Mouse (Mus musculus) layer of hippocampus, adult 9-11 months (tissue): Measurements from ENCODE around the gene Nap1l5.
"Not testable (repeated sequence)": the region's sequence is repeated elsewhere in the genome, so short reads cannot be mapped to it uniquely, and the experiment has no call there.

ENCODE experiments used
- DNase-seq: peaks from one replicate; pipeline ENCODE4 v3.0.0; 2022

The Nap1l5 gene

DNA sequence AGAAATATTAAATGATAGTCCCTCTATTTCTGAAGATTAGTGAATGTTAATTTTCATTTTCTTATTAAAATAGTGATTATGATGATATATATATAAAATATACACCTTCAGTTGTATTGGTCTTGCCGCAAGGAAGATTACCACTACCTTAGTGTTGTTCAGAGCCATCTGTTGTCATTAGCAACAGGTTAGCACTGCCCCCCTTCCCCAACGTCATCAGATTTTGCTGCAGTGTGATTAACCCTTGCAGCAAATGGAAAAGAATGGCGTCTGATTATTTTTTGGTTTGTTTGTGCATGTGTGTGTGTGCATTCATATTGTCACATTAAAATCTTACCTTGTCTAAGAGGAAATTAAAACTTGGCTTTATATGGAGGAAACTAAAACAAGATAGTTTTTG lies 2.3 kb downstream of the Nap1l5 start:
- DNase-seq = no peak

DNA sequence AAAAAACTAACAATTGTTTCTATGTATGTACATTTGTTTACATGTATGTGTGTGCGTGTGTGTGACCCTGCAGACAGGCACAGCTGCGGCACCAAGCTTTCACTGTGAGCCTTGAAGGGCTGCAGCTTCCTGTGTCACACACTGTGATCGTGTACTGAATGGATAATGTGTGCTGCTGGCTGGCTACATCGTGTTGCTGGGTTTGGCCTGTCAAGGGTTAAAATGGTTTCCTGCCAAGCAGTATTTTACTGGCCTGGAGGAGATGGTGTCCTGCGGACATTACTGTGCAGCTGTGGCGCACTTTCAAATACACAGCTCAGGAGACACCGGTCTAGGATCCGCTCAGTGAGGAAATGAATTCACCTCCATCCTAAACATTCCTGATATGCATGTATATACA lies 3.7 kb downstream of the Nap1l5 start:
- peak; percentile 63 for DNase-seq

DNA sequence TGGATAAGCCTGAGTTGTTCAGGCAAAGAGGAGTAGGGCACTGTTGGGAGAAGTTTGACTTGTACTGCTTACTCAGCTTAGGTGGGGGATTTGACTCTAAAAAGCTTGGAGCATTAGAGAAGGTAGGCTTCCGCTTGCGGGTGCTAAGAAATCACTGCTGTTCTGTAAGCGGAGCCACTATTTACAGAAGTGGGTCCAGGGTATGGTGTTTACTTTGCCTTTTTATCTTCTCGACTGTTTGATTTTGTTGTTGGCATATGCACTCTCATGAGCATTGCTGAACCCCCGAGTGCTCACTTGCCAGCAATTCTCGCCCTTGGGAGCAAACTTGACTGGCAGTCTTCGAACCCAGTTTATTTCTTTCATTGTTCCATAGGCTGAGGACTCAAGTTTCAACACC lies 6.3 kb downstream of the Nap1l5 start:
- DNase-seq = no peak

DNA sequence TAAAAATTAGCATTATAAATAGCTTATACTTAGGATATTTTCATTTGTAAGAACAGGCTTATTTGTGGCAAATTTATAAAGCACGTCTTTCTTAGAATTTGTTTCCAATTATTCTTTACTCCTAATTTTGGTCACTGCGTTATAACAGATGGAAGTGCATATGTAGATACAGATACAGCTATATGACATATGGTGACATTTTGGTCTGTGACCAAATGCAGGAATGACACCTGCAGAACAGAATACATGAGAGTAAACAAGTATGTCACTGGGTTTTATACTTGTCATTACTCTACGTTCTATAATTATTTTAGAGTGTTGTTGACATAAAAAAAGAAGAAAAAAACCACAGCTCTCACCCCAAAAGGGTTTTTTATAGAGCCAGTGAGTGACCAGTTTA lies 7.8 kb downstream of the Nap1l5 start:
- no peak for DNase-seq

DNA sequence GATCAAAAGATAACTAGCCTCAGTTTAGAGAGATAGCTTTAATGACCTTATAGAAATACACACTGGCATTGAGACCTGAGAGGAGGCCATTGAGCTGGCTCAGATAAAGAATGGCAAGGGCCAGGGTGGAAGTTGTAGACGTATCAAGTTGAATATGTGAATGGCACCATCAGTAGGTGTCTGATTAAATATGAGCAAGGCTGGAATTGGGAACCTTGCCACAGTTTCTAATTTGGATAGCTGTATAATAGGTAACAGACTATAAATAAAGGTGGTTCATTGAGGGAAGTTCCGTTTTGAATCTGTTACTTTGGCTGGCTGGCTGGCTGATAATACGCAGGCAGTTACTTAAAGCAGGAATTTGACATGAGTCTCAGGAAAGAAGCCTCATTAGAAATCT lies 10.2 kb downstream of the Nap1l5 start:
- DNase-seq = no peak

DNA sequence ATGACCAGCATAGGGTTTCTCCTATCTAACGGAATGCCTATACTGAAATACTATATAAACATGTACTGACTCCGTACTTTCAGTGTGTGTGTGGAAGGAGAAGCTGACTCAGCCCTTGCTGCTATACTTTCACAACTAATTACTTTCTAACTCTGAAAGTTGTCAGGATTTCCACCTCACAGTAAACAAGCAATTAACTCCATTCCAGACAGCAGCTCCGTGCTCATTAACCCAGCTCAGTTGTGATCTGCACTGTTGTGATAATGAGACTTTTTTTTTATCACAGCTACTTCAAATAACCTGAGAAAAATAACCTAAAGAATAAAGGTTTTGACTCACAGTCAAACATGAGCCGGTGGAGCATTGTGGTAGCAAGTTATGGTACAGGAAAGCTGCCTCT lies 11.9 kb downstream of the Nap1l5 start:
- DNase-seq = no peak

DNA sequence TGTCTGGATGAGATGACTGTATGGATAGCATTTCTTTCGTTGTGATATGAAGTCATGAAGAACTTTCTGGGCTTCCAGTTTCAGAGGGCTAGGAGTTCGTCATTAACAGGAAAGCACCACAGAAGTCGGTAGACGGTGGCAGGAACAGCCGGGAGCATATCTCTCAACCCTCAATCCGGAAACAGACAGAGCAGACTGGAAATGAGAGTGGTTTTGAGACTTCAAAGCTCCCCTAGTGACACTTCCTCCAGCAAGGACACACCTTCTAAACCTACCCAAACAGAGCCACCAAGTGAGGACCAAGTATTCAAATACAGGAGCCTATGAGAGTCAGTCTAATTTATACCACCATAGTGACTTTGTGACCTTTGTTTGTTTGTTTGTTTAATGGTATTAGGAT lies 13.6 kb downstream of the Nap1l5 start:
- DNase-seq = no peak

DNA sequence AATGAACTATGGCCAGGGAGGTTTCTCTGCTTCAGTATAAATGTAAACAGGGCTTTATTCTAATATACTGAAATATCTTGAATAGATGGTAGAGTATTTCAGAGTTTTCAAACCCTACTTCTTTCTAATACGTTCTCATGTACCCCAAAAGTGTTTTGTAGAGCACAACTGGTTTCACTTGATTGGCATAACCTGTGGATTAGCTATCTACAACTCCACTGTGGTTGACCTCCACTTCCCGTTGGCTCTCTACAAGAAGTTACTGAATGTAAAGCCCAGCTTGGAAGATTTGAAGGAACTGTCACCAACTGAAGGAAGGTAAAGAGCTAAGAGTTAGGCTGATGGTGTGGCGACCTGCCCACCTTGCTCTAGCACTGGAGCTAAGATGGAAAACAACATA lies 17.0 kb downstream of the Nap1l5 start:
- no peak for DNase-seq

DNA sequence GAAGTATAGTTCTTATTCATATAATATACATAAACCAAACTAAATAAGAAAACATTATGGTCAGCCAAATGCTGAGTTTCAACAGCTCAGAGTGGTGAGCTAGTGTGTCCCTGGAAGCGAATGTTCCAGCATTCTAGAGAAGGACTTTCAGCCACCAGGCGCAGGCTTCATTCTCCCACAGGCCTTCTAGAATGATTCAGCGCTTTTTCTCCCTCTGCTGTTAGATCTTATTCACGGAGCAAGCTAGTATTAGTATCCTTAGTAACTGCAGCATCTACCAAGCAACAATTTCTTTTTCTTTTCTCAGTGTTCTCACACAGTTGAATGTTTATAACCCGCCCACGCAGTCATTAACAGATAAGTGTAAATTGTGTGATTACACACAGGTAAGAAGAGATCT lies 24.6 kb downstream of the Nap1l5 start:
- no peak for DNase-seq

DNA sequence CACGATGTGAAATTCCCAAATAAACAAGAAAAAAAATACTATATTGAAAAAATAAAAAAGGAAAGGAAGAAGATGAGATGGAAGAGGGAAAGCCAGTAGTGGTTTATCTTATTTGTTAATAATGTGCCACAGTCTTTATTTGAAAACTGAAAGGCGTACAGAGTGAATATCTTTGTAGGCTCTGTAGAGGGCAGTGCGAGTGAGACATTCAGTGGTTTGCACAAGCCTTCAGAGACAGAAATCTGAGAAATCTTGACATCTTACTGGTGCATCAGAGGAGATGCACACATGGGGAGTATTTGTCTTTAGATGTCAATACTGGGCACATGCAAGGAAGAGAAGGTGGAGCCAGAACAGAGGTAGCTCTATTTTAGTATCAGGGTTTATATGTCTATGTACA lies 25.5 kb downstream of the Nap1l5 start:
- no peak for DNase-seq

DNA sequence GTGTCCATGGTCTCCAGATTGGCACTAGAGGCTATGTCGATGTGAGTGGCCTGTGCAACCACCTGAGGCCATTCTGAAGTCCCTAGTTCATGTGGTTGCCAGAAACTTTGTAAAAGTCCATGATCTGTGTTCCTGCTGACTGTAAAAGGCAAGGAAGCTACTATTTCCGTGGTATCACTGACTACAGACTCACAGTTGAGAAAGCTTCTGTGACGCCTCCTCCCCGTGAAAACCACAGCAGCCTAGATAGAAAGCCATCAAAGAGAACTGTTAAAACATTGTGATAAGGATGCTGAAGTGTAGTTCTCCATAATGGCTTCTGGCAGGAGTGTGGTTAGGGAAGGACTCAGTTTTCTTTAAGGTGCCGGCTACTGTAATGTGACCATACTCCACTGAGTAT lies 26.0 kb downstream of the Nap1l5 start:
- DNase-seq = no peak

DNA sequence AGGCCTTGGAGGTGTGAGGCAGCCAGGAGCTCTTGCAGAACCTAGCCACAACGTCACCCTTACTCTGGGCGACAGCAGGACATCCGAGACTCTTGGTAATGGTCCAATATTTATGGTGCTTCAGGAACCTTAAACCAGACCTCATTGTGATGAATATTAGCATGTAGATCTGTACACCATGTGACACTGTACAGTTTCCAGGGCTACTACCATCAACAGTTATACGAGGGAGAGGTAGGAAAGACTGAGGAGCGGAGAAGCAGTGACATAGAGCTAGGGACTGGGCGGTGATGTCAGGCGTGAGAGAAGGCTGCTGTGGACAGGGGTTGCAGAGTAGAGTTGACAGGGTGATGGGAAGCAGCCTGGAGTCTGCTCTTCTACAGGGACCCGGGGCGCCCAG lies 26.9 kb downstream of the Nap1l5 start:
- no peak for DNase-seq

DNA sequence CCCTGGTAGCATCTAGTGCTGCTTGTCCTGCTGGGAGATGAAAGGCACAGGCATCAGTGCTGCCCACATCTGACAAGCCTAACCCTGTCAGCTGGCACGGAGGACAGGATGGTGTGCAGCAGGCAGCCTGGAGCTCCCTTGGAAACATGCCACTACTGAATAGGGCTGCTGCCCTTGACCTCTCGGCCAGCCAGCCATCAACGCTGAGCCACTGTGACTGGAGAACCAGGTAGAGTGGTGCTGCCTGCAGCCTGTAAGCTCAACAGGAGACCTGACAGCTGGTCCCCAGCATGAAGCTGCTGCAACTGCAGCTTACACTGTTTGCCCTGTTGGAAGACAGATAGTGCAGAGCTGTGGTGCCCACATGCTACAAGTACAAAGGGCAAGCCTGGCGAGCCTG lies 27.3 kb downstream of the Nap1l5 start:
- DNase-seq = no peak

DNA sequence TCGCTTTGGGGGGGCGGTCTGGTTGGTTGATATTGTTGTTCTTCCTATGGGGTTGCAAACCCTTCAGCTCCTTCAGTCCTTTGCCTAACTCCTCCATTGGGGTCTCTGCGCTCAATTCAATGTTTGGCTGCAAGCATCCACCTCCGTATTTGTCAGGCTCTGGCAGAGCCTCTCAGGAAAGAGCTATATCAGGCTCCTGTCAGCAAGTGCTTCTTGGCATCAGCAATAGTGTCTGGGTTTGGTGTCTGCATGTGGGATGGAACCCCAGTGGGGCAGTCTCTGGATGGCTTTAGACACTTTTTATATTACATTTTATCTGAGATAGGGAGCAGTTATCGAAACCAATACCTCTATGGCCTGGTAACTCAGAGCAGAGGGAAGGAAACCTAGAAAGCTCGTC lies 39.0 kb downstream of the Nap1l5 start:
- not testable (repeated sequence) for DNase-seq

DNA sequence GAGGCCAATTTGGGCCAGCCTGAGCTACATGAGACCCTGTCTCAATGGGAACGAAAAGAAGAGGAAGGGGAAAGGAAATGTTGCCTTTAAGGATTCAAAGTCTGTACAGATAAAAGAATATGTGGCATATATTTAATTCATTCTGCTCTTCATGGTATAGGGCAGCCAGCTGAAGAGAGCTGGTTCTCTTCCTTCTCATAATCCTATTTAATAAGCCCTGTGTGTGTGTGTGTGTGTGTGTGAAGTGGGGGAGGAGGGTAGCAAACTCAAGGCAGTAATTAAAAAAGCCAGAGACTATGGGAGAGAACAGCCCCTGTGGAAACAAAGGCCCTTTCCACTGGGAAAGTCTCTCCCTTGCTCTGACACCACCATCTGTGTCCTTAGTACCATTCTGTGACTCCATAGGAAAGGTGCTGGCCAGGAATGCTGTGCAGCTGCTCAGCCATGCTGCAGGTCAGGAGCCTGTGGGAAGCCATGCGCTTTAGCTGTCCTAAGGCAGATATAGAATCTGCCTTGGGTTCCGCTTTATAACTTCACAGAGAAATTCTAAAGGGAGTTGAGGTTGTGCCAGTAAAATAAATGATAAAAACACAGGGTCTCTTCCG lies 43.1 kb downstream of the Nap1l5 start:
- DNase-seq = no peak

DNA sequence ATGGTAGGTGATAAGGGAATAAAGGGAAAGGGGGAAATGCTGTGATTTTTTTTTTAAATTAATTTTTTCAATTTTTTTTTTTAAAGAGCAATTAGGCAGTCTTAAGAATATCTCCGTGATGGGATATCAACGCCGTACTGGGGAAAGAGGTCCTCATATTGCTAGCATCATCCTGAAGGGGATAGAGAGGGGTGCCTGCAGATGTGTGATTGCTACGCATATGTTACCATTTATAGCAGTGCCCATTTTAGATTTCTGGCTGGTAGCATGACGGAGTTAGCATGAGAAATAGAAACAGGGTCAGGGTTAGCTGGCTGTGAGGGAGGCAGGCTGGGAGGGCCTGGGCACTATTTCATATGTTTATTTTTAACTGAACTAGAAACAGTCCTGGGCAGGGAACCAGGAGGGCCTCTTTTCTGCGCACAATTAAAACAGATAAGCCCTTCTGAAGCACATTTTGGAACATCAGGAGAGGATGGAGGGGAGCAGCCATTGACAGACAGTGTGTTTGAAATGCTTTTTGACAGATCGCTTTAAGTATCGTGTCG lies 44.4 kb downstream of the Nap1l5 start:
- DNase-seq = no peak

DNA sequence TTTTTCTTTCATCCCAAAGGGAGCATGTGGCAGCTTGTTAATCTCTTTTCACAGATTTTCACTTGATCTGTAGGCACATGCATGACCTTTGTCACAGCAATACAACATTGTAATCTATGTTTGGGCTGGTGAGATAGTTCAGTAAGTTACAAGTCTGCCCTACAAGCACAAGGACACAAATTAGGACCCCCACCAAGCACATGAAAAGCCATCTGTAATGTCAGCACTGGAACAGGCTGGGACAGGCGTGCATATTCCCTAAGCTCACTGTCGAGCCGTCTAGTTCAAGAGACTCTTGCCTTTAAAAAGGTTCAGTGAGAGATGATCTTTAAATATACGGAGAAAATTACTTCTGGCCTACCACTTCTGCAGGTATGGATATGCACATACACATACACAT lies 47.4 kb downstream of the Nap1l5 start:
- no peak for DNase-seq

DNA sequence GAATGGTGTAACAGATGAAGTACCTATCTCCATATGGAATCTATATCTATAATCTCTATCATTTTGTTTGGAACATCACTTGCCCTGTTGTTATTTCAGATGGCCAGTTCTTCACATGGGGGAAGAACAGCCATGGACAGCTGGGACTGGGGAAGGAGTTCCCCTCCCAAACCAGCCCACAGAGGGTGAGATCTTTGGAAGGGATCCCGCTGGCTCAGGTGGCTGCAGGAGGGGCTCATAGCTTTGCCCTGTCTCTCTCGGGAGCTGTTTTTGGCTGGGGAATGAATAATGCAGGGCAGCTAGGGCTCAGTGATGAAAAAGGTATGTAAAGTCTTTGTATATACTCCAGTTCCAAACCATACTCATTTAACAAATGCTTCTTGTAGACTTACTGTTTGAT lies 50.4 kb downstream of the Nap1l5 start:
- DNase-seq = no peak

DNA sequence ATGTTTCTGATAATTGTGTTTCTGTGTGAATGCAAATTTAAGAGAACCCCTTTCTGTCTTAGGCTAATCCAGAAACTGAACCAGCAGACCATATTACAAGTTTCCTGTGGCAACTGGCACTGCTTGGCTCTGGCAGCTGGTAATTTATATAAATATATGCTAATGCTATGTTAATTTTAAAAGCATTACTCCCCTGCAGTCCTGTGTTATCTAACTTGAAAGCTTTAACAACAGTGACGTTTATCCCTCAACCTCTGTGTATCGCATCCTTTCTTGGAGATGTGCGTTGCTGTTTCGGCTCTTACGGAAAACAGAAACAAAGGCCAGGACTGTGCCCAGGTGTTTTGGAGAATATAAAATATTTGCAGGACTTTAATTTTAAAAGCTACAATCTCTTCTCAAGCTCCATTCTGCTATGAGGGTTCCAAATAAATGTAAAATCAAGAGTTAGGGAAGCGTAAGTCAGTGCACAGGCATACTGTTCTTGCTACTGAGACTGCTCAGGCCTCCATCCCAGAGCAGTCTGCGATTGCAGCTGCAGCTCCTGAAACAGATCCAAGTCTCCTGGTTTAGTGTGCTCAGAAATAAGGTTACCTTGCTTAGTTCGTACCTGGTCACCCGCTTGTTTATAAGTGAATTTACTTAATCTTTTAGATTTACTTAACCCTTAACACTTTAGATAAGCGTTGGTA lies 51.1 kb downstream of the Nap1l5 start:
- no peak for DNase-seq
